Mouse (Mus musculus) G1E-ER4 (cell line): Measurements from ENCODE around the gene Dnah17. TPM values are rescaled to one million over a fixed set of nuclear protein-coding genes. Genes with fewer than 3 reads are reported as not detected.

Experiments
- GATA1 ChIP-seq: IDR thresholded peaks from one replicate; pipeline ENCODE4 v1.8.0; 2012; ENCODE audit warnings: low read length, inconsistent platforms
- polyA plus RNA-seq: library from polyadenylated mRNA; stranded (reverse); fragments of >175 nt; gene quantifications from 2 replicates; pipeline ENCODE4 v1.2.3, GENCODE M21; 2012

The Dnah17 gene
- polyA plus RNA-seq, 1 experiment = not detected

DNA sequence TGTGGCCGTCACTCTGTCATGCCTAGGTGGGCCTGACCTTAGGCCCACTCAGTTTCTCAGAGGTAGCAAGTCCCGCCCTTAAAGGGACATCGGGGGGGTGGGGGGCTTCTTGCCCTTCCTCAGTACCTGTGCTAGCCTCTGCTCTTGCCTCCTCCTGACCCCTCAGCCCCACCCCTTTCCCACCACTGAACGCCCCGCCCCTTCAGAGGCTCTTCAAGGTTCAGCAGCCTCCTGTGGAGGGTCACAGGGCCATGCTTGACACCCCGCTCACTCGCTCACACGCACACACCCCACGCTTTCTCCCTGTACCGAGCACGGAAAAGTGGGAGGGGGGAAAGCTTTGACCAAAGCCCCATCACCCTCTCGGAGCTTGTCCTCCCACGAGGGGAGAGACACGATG, 50.7 kb downstream of the Dnah17 start:
- no peak for TF ChIP-seq GATA1

DNA sequence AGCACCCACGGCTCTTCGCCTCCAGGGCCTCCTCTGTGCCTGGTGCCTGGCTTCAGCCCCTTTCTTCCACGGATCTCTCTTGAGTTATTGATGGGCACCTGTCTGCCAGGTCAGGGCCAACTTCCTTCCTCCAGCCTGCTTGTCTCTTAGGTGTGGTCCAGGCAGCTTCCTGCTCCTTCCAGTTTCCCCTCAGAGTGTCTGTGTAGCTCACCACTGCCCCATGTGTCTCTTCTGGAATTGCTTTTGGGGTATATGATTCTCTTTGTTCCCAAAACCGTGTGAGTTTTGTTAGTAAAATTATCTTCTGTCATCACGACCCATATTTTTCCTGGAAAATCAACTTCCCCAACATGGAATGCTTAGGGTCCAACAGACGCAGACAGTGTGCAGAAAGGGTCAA, 53.5 kb downstream of the Dnah17 start:
- no peak for TF ChIP-seq GATA1

DNA sequence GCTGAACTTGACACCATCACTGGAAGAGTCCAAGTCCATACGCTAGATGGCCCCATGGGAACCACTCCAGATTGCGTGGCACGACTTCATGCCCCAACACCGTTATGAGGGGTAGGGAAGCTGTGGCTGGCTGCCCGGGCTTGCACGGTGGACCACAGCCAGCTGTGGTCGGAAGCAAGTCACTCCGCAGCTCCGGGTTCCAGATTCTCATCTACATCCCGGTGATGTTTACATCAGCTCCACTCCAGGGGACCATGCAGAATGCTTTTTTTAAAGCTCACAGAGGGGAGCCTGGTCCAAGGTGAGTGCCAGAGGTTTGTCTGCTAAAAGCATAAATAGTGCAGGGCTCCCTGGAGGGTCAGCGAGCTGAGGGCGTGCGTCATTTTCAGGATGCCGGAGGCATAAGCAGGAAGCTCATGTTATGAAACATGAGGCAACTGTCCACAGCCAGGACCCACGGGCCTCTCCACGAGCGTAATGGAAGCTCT, 55.4 kb downstream of the Dnah17 start:
- no peak for TF ChIP-seq GATA1

DNA sequence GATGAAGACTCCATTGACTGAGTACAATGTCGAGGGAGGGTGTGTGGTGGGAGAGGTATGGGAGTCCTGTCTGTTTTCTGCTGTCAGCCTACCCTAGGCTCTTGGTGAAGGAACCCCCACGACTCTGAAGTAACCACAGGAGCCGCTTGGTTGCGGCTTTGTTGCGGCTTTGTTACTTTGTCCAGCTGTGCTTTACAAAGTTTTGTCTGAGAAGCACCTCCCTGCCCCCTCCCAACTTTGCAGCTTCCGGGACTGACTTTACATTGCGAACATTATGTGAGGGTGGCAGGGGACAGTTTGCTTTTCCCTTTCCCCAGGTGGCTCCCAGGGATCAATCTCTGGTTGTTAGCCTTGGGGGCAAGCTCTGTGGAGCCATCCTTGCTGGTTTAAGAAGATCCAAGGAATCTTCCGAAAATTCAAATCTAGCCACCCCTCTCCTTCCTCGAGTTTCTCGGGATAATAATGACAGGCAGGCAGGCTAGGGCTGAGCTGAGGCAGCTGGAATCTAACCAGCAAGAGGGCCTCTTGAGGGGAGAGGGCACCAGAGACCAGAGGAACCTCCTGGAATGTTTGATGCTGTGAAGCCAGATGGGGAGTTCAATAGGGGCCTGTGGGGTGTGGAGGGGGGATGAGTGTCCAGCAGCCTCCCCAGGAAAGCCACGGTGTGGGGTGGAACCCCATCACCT, 59.1 kb downstream of the Dnah17 start:
- TF ChIP-seq GATA1 = no peak

DNA sequence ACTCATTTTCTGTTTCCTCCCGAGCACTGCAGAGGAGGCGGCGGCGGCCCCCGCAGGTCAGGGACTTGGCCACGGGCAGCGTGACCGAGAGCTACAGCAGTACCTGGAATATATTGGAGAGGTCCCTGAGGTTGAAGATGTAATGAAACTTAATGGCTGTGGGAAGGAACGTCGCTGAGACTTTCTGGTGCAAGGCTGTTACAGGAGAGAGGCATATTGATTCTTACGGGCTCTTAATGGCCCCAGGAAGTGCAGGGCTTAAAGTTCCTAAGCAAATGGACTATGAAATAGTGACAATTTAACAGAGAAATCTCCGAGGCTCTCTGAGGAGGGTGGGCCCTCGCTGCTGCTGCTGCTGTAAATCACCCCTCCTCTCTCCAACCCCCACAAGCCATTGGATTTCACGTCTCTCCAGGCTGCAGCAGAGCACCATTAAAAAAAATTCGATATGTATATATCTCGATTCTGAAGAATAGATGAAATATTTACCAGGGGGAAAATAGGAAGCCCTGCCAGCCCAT, 61.6 kb downstream of the Dnah17 start:
- no peak for TF ChIP-seq GATA1

DNA sequence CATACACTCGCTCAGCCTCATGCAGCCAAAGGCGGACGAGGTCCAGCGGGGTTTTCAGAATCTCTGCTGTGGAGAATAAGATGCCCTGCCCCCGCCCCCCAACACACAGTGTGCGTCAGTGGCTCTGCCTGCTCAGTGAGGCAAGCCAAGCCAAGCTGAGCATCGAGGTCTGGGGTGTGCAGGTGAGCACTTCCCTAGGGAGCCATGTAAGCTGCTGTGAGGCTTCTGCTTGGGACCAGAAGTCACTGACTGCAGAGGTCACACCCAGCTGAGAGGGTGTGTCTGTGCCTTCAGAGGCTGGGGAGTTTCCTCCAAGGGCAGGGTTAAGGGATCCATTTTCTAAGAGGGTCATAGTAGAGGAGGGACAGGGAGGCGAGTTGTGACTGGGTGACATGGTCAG, 62.8 kb downstream of the Dnah17 start:
- TF ChIP-seq GATA1 = no peak

DNA sequence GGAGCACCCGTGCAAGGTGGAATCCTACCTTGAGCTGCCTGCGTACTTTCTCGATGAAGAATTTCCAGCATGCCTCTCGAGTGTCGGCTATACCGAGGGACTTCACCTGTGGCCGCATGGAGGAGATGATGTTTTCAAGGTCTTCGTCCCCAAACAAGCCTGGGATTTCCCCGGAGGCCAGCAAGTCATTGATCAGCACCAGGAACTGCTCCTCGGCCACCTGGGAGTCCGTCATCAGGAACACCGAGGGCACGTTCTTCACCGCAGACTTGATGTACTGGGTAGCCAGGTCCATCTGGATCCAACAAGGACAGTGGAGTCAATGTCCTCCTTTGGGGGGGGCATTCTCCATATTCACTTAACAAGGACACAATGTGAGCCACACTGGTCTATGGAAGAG, 70.4 kb downstream of the Dnah17 start:
- TF ChIP-seq GATA1 = no peak

DNA sequence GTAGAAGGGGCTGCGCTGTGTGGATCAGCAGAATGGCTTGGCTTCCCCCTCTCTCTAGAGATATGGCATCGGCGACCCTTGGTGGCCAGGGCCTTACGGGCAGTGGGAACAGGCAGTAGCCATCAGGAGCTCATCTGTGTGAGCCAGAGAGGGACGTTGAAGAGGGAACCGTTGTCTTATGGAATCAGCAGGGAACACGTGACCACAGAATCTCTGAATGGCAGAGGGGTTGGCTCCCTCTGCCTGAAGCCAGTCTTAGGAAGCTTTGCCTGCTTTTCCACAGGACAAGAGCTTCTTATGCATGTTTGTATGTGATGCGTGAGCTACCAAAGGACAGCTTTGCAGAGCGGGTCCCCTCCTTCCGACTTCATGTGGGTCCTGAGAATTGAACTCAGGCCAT, 71.6 kb downstream of the Dnah17 start:
- no peak for TF ChIP-seq GATA1

DNA sequence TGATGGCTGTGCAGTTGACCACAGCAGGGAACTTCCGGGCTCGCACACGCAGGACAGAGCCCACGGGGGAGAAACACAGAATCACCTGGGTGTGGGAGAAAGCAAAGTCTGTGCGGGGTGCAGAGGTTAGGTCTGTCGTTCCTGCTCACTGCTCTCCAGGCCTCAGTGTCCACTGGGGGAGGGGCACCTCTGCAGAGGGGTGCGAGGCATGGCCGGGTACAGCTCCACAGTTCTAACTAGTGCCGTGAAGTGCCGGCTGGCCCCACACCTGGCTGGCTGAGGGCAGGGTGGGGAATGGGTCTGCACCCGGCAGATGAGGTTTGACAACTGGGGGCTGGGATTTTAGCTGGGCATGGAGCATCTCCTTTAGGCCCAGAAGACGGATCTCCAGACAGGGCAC, 72.1 kb downstream of the Dnah17 start:
- TF ChIP-seq GATA1 = no peak

DNA sequence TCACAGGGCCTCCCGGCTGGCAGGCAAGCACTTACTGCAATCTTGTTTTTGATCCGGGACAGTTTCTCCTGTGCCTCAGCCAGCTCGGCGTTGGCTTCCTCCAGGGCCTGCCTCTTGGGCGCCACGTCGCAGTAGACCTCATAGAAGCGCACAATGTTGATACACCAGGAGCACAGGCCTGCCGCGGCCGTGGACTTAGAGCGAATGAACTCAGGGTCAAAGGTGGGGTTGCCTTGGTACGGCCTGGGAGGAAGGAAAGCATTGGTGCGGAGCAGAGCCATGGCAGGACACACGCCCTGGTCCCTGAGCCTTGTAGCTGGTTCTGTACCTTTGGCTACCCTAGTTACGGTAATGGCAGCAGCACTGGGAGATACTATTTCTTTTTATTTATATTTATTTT, 80.3 kb downstream of the Dnah17 start:
- TF ChIP-seq GATA1 = no peak

DNA sequence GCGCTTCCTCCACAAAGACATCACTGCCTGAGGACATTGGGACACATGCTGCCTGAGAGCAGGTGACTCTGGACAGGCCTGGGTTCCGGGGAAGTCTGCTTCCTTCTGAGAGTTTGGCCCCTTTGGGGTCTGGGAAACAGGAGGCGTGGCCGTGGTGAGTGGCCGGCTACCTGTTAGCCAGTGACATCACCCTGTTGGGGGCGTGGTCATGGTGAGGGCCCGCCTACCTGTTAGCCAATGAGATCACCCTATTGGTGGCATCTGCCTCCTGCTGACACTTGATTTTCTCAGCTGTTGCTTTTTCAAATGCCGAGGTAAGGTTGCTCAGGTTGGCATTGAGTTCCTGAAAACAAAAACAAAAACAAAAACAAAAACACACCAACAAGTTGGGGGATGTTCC, 80.8 kb downstream of the Dnah17 start:
- no peak for TF ChIP-seq GATA1

DNA sequence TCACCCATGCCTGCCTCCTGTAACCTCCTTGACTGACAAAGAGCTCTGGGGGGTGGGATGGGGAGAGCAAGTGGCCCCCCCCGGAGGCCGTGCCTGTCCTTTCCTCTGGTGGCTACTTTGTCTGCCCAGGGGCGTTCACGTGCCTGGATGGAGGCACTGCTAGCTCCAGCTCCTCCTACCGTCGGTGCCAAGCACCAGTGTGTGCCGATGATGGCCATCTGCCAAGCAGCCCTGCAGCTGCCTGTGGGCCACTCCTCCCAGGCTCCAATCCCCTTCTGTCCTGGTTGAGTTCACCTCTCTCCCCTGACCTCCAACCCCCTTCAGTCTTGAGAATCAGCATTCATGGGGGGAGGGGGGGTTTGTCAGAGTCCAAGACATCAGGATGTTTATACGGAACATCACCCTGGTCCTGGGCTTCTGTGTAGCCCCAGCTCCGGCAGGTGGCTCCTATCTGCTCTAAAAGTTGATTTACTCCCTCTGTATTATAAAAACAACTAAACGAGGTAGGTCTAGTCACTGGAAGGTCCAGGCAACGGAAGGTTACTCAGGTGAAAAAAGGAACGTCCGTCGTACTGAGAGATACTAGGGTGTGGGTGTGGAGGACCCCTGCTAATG, 87.0 kb downstream of the Dnah17 start:
- no peak for TF ChIP-seq GATA1

DNA sequence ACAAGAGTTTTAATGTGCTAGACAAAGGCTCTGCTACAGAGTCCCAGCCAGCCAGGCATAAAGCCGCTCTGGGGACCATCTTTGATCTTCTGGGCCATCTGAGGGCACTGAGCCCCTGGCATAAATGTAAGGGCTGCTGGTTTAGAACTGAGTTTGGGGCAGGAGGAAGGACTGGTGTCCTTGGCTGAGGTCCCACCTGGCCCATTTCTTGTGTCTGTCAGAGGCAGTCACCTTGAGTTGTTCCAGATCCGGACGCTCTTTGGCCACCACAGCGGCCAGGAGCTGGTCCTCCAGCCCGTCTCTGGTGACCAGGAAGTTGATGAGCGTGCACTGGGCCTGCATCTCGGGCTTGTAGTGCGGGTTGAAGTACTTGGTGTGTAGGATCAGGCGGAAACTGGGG, 87.6 kb downstream of the Dnah17 start:
- TF ChIP-seq GATA1 = no peak

DNA sequence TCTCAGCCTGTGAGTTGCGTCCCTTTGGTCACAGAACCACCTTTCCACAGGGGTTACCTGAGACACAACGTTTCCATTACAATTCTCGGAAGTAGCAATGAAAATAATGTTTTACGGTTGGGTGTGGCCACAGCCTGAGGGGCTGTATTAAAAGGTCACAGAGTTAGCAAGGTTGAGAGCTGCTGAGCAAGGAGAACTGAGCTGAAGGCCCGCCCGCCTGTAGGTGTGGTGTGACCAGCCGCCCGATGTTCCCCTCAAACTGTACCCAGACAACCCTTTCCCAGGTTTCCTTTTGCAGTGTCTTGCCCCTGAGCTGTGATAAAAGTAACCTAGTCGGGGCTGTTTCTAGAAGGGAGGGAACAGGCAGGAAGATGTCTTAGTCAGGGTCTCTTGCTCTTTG, 95.4 kb downstream of the Dnah17 start:
- TF ChIP-seq GATA1 = no peak

DNA sequence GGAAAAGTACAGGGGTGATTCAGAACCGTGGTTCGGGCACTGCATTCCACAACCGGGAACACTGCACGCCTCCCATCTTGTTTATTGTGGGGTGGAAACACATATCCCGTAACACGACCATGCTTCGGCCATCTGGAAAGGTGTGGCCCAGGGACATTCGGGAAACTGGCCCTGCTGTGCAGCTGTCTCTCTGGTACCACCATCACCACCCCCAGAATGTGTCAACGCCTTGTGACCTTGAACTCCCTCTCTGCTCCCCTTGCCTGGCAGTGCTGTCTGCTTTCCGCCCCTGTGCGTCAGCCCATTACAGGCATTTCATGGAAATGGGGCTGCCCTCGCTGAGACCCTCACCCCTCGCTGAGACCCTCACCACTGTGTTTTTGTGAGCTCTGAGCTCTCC, 96.0 kb downstream of the Dnah17 start:
- no peak for TF ChIP-seq GATA1

DNA sequence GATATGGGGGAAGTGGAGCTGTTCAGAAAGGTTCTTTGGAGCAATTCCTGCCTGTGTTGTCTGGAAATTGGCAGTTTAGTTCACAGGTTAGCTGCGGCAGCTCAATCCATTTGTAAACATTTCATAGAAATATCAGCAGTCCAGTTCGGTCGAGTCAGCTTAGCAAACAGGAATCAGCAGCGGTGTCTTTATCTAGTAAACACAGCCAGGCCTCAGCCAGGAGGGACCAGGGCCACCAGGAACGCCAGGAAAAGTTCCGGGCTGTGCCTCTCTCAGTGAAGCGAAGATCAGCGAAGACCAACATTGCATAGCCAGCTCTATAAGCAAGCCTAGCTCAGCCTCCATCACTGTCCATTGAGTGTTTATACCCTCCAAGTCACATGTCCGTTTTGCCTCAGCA, 99.3 kb downstream of the Dnah17 start:
- TF ChIP-seq GATA1 = no peak

DNA sequence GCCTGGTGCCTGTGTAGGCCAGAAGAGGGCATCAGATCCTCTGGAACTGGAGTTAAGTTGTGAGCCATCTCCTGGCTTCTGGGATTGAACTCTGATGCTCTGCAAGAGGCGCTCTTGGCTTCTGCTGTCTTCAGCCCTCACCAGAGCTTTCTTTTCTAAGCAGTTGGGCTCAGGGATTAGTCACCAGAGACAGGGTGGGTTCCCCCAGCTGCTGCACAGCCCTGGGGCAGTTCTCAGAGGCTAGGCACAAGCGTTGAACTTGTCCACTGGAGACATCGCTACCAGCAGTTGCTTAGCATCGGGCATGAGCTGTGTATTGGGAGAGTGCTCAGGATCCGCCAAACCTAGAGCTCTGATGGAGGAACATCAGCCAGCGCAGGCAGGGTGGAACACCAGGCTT, 101.3 kb downstream of the Dnah17 start:
- no peak for TF ChIP-seq GATA1
